Mouse (Mus musculus) embryonic fibroblast, embryonic 13.5 days (primary cell): ENCODE data around the gene Zfp53.
A peak's percentile ranks its signal among the peaks of the same experiment; 100 is the strongest.

Source experiments
- CTCF ChIP-seq: IDR thresholded peaks from 2 replicates; pipeline ENCODE4 v1.5.1; 2011; ENCODE audit warnings: mild to moderate bottlenecking, control low read depth, low read length, moderate library complexity, borderline replicate concordance; ENCODE audit not compliant: insufficient read depth
- POLR2A ChIP-seq: IDR thresholded peaks from 2 replicates; pipeline ENCODE4 v1.6.1; 2011; ENCODE audit warnings: low read depth, mild to moderate bottlenecking, control low read depth, low read length, moderate library complexity

GRCm38 (mm10) chr17:21534460-21535095 lies 45.8 kb downstream of the Zfp53 start:
- TF ChIP-seq POLR2A (peak; percentile 22; the same call in 1 of the 2 replicates), CTCF (0 out of 2 replicates have a peak, but pooled peaks have one; percentile 8)
